Mouse (Mus musculus) stomach, embryonic 16.5 days (tissue): ENCODE results near the gene Thg1l. TPM values are rescaled to one million over a fixed set of nuclear protein-coding genes. Genes with fewer than 3 reads are reported as not detected.

Experiments
- ATAC-seq: fragments of 200-750 bp; cut with Nextera tagmentation; 2 replicates; pipeline ENCODE4 v1.8.0; 2017; ENCODE audit warnings: moderate number of reproducible peaks, moderate TSS enrichment; ENCODE audit not compliant: insufficient read depth, low FRiP score
- H3K27ac ChIP-seq: fragments of 300-500 bp; sonication (generic); 2 replicates; pipeline ENCODE4 v1.5.1; 2014; ENCODE audit warnings: low read length
- H3K27me3 ChIP-seq: fragments of 300-500 bp; sonication (generic); 2 replicates; pipeline ENCODE4 v1.6.1; 2014; ENCODE audit warnings: low read length, control low read depth, mixed read lengths; ENCODE audit not compliant: control insufficient read depth, insufficient read depth
- H3K36me3 ChIP-seq: fragments of 300-500 bp; sonication (generic); 2 replicates; pipeline ENCODE4 v1.6.1; 2014; ENCODE audit warnings: low read length; ENCODE audit not compliant: control insufficient read depth, insufficient read depth
- H3K4me1 ChIP-seq: fragments of 300-500 bp; sonication (generic); 2 replicates; pipeline ENCODE4 v1.6.1; 2014; ENCODE audit warnings: low read length, control low read depth, mixed read lengths; ENCODE audit not compliant: control insufficient read depth, insufficient read depth
- H3K4me2 ChIP-seq: fragments of 300-500 bp; sonication (generic); 2 replicates; pipeline ENCODE4 v1.6.1; 2014; ENCODE audit warnings: low read depth, low read length, mixed read lengths
- H3K4me3 ChIP-seq: fragments of 300-500 bp; sonication (generic); replicated peaks from 2 replicates; pipeline ENCODE4 v1.5.1; 2014; ENCODE audit warnings: mild to moderate bottlenecking, low read length
- H3K9ac ChIP-seq: fragments of 300-500 bp; sonication (generic); 2 replicates; pipeline ENCODE4 v1.6.1; 2014; ENCODE audit warnings: low read length
- H3K9me3 ChIP-seq: fragments of 300-500 bp; sonication (generic); replicated peaks from 2 replicates; pipeline ENCODE4 v1.6.1; 2016; ENCODE audit warnings: low read length, control low read depth; ENCODE audit not compliant: control insufficient read depth
- WGBS: fragments of 180-500 bp; shearing (Covaris S2); extraction: QIAGEN DNeasy Blood & Tissue Kit; methylation state at CpG from one replicate; pipeline ENCODE4 v1.1.7; 2014; 5-methylcytosine and 5-hydroxymethylcytosine counted together
- polyA plus RNA-seq: library from polyadenylated mRNA; unstranded; fragments of >200 nt; fragmentation: Nextera tagmentation; extraction: Ambion mirVana; gene quantifications from 2 replicates; pipeline ENCODE4 v1.2.1, GENCODE M21; 2015

Gene Thg1l
- polyA plus RNA-seq: 10.5 and 11.0 TPM in 2 replicates

DNA sequence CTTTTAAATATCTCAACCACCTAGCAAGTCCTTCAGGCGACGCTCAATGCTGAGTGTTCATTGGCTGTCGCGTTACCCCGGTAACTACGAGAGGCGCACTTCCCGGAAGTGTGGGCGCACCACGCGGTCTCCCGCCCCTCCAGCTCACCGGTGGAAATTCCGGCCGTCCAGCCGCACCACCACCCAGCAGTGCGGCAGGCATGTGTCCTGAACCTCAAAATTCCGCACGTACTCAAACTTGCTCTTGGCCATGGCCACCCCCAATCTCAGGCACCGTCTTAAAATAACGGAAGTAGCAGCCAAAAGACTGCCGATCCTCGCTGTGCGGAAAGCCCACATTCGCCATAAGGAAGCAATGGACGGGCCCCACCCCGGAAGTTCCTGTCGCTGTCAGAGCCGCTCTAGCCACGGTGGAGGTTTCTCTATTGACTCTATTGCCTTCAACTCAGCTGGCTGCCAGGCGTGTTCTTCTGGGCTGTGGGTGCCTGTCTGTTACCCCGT lies at the start of gene Thg1l:
Gene Thg1l, minus strand, starts transcription at position 368 of the 501 bp plus-strand sequence.
- Histone ChIP-seq H3K9ac (peak within 1 kb of the TSS; percentile 73), H3K4me2 (peak within 1 kb of the TSS; percentile 62), H3K4me1 (no peaks in the 10 kb centered on the region), H3K4me3 (peak within 1 kb of the TSS; percentile 71), H3K9me3 (no peaks in the 10 kb centered on the region), H3K27ac (no peak within 1 kb of the TSS), H3K36me3 (no peaks in the 10 kb centered on the region), H3K27me3 (no peaks in the 10 kb centered on the region)
- peak; percentile 98 for ATAC-seq
- WGBS: under 1% methylated on average over 32 of the region's 32 CpGs

DNA sequence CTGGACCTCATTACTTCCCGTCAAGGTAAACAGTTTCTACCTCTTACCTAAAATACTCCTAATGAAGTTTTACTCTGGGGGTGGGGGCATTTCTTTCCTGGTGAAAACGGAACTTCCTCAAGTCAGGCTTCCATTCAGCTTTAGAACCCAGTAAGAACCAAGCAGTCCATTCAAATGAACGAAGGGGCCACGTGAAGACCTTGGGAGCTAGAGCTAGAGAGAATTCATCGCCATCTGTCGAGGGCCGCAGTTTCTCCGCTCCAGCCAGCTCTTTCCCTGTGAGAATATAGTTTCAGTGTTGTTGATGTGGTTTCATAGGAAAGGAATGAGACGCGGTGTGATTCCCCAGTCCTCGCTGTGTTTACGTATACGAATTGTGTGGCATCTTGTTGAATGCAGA lies 36.8 kb upstream of the Thg1l start:
- Histone ChIP-seq H3K9me3 (no peaks in the 10 kb centered on the region), H3K9ac (no peak overlapping the region; the same call in 1 of the 2 replicates), H3K27ac (no peak overlapping the region), H3K4me3 (peak overlapping the region; percentile 38), H3K27me3 (no peaks in the 10 kb centered on the region), H3K4me2 (peak overlapping the region; percentile 55), H3K36me3 (no peaks in the 10 kb centered on the region), H3K4me1 (peaks cover 3% of the 10 kb centered on the region)
- WGBS: 44% methylated on average over 13 of the region's 13 CpGs
- ATAC-seq: no peak

DNA sequence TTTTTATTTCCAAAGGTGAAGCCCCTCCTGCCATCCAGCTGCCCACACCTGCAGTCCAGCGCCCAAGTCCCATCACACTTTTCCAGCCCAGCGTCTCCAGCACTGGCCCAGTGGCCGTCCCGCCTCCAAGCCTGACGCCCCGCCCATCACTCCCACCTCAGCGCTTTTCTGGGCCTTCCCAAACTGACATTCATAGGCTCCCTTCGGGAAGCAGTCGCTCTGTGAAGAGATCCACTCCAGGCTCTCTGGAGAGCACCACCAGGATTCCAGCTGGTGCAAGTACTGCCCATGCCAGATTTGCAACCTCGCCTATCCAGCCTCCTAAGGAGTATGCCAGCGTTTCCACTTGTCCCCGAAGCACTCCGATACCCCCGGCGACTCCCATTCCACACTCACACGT lies 36.3 kb upstream of the Thg1l start:
- H3K9ac ChIP-seq: peak overlapping the region; percentile 57; the same call in 1 of the 2 replicates
- peak; percentile 47; the same call in 1 of the 2 replicates for ATAC-seq

DNA sequence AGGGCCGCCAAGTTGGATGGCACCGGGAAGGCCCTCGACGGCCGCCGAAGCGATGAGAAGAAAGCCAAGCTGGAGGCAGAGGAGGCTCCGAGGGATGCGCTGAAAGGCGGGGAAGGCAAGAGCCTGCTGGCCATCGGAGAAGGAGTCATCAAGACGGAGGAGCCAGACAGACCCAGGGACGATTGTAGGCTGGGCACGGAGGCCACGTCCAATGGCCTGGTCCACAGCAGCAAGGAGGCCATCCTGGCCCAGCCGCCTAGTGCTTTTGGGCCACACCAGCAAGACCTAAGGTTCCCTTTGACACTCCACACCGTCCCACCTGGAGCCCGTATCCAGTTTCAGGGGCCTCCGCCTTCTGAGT lies 25.6 kb upstream of the Thg1l start:
- Histone ChIP-seq H3K4me3 (peak overlapping the region; percentile 68), H3K9ac (peak overlapping the region; percentile 96), H3K4me2 (peak overlapping the region; percentile 93), H3K9me3 (peaks cover 5% of the 10 kb centered on the region), H3K4me1 (no peaks in the 10 kb centered on the region), H3K36me3 (no peaks in the 10 kb centered on the region), H3K27me3 (no peaks in the 10 kb centered on the region), H3K27ac (no peak overlapping the region)
- 41% methylated on average over 19 of the region's 19 CpGs for WGBS
- ATAC-seq: peak; percentile 16; the same call in 1 of the 2 replicates

More for the DNA sequence above, 36.3 kb upstream of the Thg1l start:
- Histone ChIP-seq H3K4me3 (peak overlapping the region; percentile 38), H3K4me1 (peaks cover 3% of the 10 kb centered on the region), H3K9me3 (no peaks in the 10 kb centered on the region), H3K4me2 (peak overlapping the region; percentile 55), H3K27me3 (no peaks in the 10 kb centered on the region), H3K27ac (no peak overlapping the region), H3K36me3 (no peaks in the 10 kb centered on the region)
- WGBS: 6% methylated on average over 16 of the region's 16 CpGs

DNA sequence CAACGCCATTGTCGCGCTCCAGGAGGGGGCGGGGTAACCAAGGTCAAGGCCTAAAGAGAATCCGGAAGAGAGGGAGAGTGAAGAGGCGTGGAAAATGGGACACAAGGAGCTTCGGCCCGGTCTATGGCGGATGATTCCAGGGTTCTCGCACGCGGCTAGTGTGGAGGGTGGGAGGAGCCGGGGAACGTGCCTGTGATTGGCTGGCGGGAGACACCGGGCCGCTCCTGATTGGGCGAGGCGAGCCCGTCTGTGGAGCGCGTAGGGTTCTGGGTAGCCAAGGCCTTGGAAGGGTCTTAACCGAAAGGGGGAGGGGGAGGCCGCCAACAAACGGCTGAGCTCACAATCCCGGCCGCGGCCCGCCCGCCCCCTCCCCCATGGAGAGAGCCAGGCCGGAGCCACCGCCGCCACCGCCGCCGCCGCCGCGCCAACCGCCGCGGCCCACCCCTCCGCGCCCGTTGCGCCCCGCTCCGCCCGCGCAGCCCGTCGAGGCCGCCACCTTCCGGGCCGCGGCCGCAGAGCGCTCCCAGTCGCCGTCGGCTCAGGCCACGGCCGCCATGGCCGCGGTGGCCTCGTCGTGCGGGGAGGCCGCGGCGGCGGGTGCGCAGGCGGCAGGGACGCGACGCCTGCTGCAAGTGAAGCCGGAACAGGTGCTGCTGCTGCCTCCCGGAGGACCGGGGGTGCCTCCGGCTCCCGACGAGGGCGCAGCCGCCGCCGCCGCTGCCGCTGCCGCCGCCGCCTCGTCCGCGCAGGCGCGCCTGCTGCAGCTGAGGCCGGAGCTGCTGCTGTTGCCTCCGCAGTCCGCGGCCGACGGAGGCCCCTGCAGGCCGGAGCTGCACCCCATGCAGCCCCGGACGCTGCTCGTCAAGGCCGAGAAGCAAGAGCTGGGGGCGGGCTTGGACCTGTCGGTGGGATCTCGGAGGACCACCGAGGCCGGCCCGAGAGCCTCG lies 24.9 kb upstream of the Thg1l start, which contains the start of gene Sox30:
Gene Sox30, plus strand, starts transcription at position 365 of the 947 bp plus-strand sequence.
- 14% methylated on average over 71 of the region's 115 CpGs for WGBS
- Histone ChIP-seq H3K9me3 (peaks cover 5% of the 10 kb centered on the region), H3K4me2 (peak within 1 kb of the TSS; percentile 93), H3K27ac (no peak within 1 kb of the TSS), H3K36me3 (no peaks in the 10 kb centered on the region), H3K9ac (peak within 1 kb of the TSS; percentile 96), H3K4me3 (peak within 1 kb of the TSS; percentile 68), H3K27me3 (no peaks in the 10 kb centered on the region), H3K4me1 (no peaks in the 10 kb centered on the region)
- ATAC-seq: peak; percentile 90

DNA sequence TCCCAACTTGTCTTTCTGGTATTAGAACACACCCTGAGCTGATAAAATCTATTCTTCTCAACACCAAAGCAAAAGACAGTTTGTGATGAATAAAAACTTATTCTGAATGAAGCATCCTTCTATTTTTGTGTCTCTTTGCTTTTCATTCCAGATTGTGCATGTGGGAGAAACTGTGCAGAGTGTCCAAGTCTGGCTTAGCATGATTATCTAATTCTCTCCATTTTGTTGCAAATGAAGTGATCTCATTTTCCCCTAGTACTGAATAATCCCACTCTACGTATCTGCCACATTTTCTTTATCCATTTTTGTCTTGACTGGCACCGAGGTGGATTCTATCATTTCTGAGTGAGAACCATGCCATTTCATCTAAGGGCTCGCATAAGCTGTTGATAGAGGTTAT lies 20.8 kb upstream of the Thg1l start:
- Histone ChIP-seq H3K27me3 (no peaks in the 10 kb centered on the region), H3K4me1 (no peaks in the 10 kb centered on the region), H3K9ac (no peak overlapping the region), H3K36me3 (no peaks in the 10 kb centered on the region), H3K9me3 (peaks cover 5% of the 10 kb centered on the region), H3K4me3 (no peak overlapping the region), H3K4me2 (no peak overlapping the region), H3K27ac (no peak overlapping the region)
- no peak for ATAC-seq
- WGBS: 81% methylated on average over 3 of the region's 3 CpGs

DNA sequence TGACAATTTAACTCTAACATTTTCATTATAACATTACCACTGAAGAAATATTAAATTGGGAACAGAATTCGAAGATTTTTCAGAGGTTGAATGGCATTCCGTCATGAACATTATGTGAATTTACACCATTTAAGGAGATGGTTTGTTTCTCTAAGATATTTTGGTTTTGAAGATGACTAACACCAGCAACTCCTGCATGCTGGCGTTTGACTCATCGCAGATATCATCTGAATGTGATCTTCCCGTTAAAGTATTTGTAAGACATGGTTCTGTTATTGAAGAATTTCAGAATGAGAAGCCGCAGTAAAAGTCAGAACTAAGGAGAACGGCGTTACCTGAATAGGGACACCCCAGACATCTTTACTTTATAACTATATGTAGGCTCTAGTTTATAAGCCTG lies 19.2 kb upstream of the Thg1l start:
- Histone ChIP-seq H3K4me1 (no peaks in the 10 kb centered on the region), H3K27me3 (no peaks in the 10 kb centered on the region), H3K4me2 (no peak overlapping the region), H3K9me3 (no peaks in the 10 kb centered on the region), H3K9ac (no peak overlapping the region), H3K36me3 (no peaks in the 10 kb centered on the region), H3K4me3 (no peak overlapping the region), H3K27ac (no peak overlapping the region)
- no peak for ATAC-seq
- WGBS: 88% methylated on average over 8 of the region's 8 CpGs

DNA sequence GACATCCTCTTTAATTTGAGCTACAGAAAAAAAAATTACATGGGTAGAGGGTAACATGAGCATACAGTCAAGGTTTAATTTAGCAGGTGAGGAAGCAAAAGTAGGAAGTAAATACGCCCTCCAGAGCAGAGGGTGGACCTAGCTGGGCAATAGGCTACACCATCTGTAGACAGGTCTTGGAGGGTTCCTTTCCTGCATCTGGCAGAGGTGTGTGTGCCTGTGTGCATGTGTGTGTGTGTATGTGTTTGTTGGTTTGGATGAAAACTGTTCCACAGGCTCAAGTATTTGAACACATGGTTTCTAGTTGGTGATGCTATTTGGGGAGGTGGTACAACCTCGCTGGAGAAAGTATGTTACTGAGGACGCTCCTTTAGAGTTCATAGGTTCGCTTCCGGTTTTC lies 18.3 kb upstream of the Thg1l start:
- Histone ChIP-seq H3K4me1 (no peaks in the 10 kb centered on the region), H3K4me3 (no peak overlapping the region), H3K27me3 (no peaks in the 10 kb centered on the region), H3K27ac (no peak overlapping the region), H3K9ac (no peak overlapping the region), H3K36me3 (no peaks in the 10 kb centered on the region), H3K4me2 (no peak overlapping the region), H3K9me3 (no peaks in the 10 kb centered on the region)
- 78% methylated on average over 5 of the region's 5 CpGs for WGBS
- ATAC-seq: no peak

DNA sequence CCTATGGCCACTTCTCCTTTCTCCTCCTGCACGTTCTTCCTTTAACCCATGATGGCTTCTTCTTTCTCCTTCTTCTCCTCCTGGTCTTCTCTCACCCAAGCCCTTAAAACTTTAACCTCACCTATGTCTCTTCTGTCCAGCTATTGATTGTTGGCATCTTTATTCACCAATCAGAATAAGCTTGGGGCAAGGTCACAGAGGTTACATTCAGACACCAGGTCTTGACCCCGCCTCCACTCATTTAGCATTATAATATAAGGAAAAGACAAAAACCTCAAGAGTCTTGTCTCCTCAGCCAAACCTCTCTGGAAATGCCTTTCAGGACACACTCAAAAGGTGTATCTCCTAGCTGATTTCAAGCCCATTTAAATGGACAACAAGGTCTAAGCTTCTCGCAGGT lies 13.2 kb upstream of the Thg1l start:
- ATAC-seq: no peak
- Histone ChIP-seq H3K4me1 (no peaks in the 10 kb centered on the region), H3K27me3 (no peaks in the 10 kb centered on the region), H3K9me3 (no peaks in the 10 kb centered on the region), H3K9ac (no peak overlapping the region), H3K27ac (no peak overlapping the region), H3K4me3 (no peak overlapping the region), H3K36me3 (no peaks in the 10 kb centered on the region), H3K4me2 (no peak overlapping the region)
- WGBS: 88% methylated on average over 3 of the region's 3 CpGs
